Mouse (Mus musculus): ENCODE data around the gene Mettl7a2. TPM values are rescaled to one million over a fixed set of nuclear protein-coding genes. Genes with fewer than 3 reads are reported as not detected.
"Not testable (repeated sequence)": the region's sequence is repeated elsewhere in the genome, so short reads cannot be mapped to it uniquely, and the experiment has no call there.

Gene Mettl7a2
- polyA plus RNA-seq, 1 experiment from 2014 or later = not detected

DNA sequence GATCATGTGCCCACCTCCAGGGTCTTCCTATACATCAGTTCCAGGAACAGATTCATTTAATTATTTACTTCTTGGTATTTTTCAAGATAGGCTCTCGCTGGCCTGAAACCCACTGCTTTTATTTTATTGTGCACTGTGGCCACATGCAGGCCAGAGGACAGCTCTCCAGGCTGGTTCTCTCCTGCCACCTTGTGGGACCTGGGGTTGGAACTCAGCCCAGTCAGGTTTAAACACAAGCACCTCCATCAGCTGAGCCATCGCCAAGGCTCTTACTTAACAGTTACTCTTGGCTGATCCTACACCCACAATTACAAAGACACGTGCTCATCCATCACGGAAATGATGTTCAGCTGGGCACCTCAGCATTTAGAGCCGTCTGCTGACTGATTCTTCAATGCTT is 31.9 kb upstream of the Mettl7a2 start:
- ATAC-seq (ENCODE audit: extremely low read depth, insufficient number of reproducible peaks, low FRiP score, low TSS enrichment) = no peak
- WGBS = 45% methylated on average over 5 of the region's 5 CpGs

DNA sequence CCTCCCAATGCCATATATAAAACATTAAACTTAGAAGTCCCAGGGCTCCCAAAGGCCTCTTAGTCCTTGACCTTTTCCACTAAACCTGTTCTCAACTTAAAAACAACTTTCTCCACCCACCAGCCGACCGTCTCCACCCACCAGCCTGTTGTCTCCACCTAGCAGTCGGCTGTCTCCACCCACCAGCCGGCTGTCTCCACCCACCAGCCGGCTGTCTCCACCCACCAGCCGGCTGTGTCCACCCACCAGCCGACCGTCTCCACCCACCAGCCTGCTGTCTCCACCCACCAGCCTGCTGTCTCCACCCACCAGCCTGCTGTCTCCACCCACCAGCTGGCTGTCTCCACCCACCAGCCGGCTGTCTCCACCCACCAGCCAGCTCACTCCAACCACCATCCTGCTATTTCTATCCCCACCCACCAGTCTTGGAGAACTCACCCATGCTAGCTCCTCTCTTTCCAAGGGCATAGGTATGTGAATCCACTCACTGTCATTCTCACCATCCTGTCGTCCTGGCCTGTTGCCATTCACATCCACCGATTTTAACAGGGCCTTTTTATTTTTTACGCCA is 28.9 kb upstream of the Mettl7a2 start:
- Histone ChIP-seq H3K4me2 (no peak overlapping the region), H3K27ac (replicated peaks) (no peak overlapping the region), H3K36me3 (no peaks in the 10 kb centered on the region), H3K9ac (no peak overlapping the region), H3K9me3 (no peaks in the 10 kb centered on the region), H3K27me3 (replicated peaks) (peaks cover 3% of the 10 kb centered on the region; the same call in 1 of the 2 replicates), H3K4me3 (no peak overlapping the region), H3K4me1 (no peaks in the 10 kb centered on the region)
- 54% methylated on average over 12 of the region's 12 CpGs for WGBS
- ATAC-seq (ENCODE audit: extremely low read depth, insufficient number of reproducible peaks, low FRiP score, low TSS enrichment) = no peak

More for the DNA sequence above, 31.9 kb upstream of the Mettl7a2 start:
- Histone ChIP-seq H3K27me3 (replicated peaks) (no peaks in the 10 kb centered on the region), H3K27ac (replicated peaks) (no peak overlapping the region), H3K4me2 (no peak overlapping the region), H3K4me1 (no peaks in the 10 kb centered on the region), H3K9me3 (no peaks in the 10 kb centered on the region), H3K9ac (no peak overlapping the region), H3K4me3 (no peak overlapping the region), H3K36me3 (no peaks in the 10 kb centered on the region)

DNA sequence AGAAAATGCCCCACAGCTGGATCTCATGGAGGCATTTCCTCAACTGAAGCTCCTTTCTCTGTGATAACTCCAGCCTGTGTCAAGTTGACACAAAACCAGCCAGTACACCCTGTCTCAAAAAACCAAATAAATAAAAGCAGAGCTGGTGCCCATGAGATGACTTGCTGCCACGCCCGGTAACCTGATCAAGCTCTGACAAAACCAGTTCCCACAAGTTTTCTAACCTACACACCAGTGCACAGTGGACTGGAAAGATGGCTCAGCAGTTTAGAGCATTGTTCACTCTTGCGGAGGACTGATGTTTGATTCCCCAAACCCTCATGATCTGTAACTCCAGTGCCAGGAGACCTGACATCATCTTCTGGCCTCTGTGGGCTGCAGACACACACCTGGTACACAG is 27.8 kb upstream of the Mettl7a2 start:
- H3K27me3 ChIP-seq (replicated peaks) = peaks cover 3% of the 10 kb centered on the region; the same call in 1 of the 2 replicates
- no peak overlapping the region for H3K9ac ChIP-seq
- H3K27ac ChIP-seq (replicated peaks) = no peak overlapping the region
- ATAC-seq (ENCODE audit: extremely low read depth, insufficient number of reproducible peaks, low FRiP score, low TSS enrichment) = no peak
- H3K4me1 ChIP-seq = no peaks in the 10 kb centered on the region
- WGBS = 81% methylated on average over 3 of the region's 3 CpGs
- no peak overlapping the region for H3K4me2 ChIP-seq
- no peaks in the 10 kb centered on the region for H3K9me3 ChIP-seq
- no peak overlapping the region for H3K4me3 ChIP-seq
- H3K36me3 ChIP-seq = no peaks in the 10 kb centered on the region

DNA sequence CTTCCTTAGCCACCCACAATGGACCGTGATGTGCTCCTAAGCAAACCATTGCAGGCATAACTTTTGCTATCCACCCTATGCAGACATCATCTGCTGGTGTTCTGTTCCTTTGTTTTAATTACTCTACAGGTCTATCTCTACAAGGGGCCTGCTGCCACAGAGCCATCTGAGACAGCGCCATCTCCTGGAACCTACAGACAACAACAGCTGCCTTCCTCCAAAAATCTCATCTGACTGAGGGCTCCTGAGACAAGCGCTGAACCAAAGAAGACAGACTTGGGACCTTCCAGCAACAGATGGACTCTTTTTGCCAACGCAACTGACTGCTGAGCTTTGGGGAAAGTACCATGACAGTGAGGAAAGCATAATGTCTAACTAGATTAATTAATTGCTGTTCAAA is 24.9 kb upstream of the Mettl7a2 start:
- H3K9me3 ChIP-seq; H3K4me2 ChIP-seq; H3K4me3 ChIP-seq; ATAC-seq (ENCODE audit: extremely low read depth, insufficient number of reproducible peaks, low FRiP score, low TSS enrichment); H3K9ac ChIP-seq; H3K4me1 ChIP-seq; H3K27me3 ChIP-seq (replicated peaks); H3K27ac ChIP-seq (replicated peaks); H3K36me3 ChIP-seq: not testable (repeated sequence)
- WGBS = 54% methylated on average over 4 of the region's 4 CpGs

DNA sequence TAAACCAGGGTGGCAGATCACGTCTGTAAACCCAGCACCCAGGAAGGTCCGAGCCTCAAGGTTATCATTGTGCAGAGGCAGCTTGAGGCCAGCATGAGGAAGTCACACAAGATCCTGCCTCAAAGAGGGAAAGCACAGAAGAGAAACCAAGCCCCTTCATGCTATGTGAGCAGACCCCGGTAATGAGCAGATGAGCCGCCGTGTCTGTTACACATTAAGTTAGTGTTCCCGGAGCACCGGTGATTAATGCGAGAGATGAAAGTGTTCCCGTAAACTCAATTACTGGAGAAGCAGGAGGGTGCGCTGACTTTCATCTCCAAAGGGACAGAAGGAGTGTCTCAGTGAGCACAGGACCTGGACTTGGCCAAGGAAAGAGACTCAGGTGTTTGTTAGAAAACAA is 23.7 kb upstream of the Mettl7a2 start:
- H3K4me3 ChIP-seq; ATAC-seq (ENCODE audit: extremely low read depth, insufficient number of reproducible peaks, low FRiP score, low TSS enrichment); H3K27me3 ChIP-seq (replicated peaks); H3K36me3 ChIP-seq; H3K4me2 ChIP-seq; H3K4me1 ChIP-seq; H3K9me3 ChIP-seq; H3K9ac ChIP-seq; H3K27ac ChIP-seq (replicated peaks): not testable (repeated sequence)
- 81% methylated on average over 10 of the region's 10 CpGs for WGBS

DNA sequence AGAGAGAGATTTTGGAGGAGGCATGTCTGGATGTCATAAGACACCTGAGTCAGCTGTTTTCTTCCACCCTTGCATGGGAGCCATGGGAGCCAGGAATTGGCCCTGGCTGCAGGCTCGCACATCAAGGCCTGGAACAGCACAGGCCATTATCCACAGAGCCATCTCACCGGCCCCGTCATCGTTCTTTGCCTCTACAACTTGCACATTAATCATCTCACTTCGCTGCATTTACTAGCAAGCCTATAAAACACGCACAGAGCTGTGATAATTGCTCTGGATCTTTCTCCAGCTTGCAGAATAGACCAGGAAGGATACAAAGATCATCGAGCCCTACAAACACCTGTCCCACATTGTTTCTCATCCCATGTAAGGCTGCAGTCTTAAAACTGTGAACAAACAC is 22.3 kb upstream of the Mettl7a2 start:
- Histone ChIP-seq H3K9ac (no peak overlapping the region), H3K27ac (replicated peaks) (no peak overlapping the region), H3K4me1 (no peaks in the 10 kb centered on the region), H3K36me3 (no peaks in the 10 kb centered on the region), H3K27me3 (replicated peaks) (peaks cover 3% of the 10 kb centered on the region; the same call in 1 of the 2 replicates), H3K9me3 (no peaks in the 10 kb centered on the region), H3K4me2 (no peak overlapping the region), H3K4me3 (no peak overlapping the region)
- ATAC-seq (ENCODE audit: extremely low read depth, insufficient number of reproducible peaks, low FRiP score, low TSS enrichment) = no peak
- WGBS = 82% methylated on average over 7 of the region's 7 CpGs

DNA sequence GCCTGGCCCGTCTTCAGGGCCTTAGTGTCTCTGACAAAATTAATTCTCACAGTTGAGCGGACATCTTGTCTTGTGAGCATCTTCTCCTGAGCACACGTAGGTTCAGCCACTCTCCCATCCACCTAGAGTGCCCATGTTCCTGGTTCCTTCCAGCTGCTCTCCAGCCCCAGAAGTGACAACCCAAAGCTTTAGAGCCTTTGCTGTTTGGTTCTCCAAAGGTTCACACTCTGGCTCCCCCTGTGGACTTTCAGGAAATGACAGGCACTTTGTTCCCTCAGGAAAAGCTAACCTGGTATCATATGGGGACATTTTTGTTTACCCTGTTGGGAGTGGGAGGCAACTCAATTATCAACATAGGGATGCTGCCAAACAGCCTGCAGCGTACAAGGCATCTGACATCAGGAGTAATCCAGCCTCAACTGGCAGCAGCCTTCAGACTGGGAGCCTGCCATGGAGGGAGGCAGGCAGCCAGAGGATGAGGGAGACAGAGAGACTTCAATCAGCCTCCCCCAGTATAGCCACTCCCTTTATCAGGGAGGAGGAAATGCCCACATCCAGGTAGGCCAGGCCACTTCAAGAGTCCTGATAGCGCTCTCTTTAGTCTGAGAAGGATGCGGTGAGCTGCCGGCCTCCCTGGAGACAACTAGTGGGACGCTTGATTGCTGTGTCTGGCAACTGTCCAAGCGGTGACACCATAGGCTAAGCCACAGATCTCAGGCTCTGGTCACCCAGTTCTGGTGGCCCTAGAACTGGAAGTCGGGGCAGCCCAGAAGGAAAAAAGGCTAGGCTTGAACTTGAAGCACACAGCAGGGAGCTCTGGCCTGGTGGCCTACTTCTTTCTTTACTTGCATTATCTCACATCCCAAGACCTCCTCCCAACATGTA is 20.7 kb upstream of the Mettl7a2 start:
- H3K9ac ChIP-seq; H3K9me3 ChIP-seq; H3K4me2 ChIP-seq; ATAC-seq (ENCODE audit: extremely low read depth, insufficient number of reproducible peaks, low FRiP score, low TSS enrichment); H3K4me1 ChIP-seq; H3K27ac ChIP-seq (replicated peaks); H3K27me3 ChIP-seq (replicated peaks); H3K4me3 ChIP-seq; H3K36me3 ChIP-seq: not testable (repeated sequence)
- 42% methylated on average over 3 of the region's 10 CpGs for WGBS

DNA sequence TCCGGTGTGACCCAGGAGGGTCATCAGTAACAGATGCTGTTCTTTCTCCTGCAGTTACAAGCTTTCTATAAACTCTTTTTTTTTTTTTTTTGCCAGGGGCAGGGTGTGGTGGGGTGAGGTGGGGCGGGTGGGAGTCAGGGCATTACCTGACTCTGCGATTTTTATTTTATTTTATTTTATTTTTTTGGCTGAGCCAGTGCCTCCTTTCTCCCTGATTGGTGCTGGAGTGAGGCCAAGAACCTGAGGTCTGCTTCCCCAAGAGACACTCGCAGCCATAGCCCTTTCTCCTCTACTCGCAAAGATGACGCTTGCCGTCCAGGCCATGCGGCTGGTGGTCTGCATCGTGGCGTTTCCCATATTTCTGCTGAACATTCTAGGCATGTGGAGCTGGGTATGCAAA is 18.4 kb upstream of the Mettl7a2 start, which contains the start of gene Mettl7a3:
Gene Mettl7a3 (plus strand): TSS at position 301 of the 400 bp plus-strand sequence.
- no peak within 1 kb of the TSS for H3K27ac ChIP-seq (replicated peaks)
- no peaks in the 10 kb centered on the region for H3K9me3 ChIP-seq
- H3K4me2 ChIP-seq = no peak within 1 kb of the TSS
- H3K4me1 ChIP-seq = no peaks in the 10 kb centered on the region
- H3K27me3 ChIP-seq (replicated peaks) = no peaks in the 10 kb centered on the region
- no peak within 1 kb of the TSS for H3K9ac ChIP-seq
- no peaks in the 10 kb centered on the region for H3K36me3 ChIP-seq
- 74% methylated on average over 10 of the region's 10 CpGs for WGBS
- H3K4me3 ChIP-seq = no peak within 1 kb of the TSS
- ATAC-seq (ENCODE audit: extremely low read depth, insufficient number of reproducible peaks, low FRiP score, low TSS enrichment) = no peak

DNA sequence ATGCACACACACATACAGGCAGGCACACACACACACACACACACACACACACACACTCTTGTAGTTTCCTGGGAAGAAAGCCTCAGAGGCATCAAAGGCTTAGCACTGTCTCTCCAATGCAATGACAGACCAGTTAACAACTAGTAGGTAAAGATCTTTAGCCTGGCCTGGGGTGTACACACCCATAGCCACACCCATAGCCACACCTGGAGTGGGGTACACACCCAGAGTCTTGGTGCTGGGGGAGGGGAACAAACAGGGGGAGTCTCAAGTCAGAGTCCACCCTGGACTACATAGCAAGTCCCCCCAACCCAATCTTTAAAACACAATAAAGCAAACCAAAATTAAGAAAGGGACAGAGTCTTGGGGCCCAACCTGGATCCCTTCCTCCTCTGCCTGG is 15.7 kb upstream of the Mettl7a2 start:
- not testable (repeated sequence) for H3K4me2 ChIP-seq
- 0 out of 2 replicates have a peak, but pooled peaks have one; percentile 21 for ATAC-seq (ENCODE audit: extremely low read depth, insufficient number of reproducible peaks, low FRiP score, low TSS enrichment)

DNA sequence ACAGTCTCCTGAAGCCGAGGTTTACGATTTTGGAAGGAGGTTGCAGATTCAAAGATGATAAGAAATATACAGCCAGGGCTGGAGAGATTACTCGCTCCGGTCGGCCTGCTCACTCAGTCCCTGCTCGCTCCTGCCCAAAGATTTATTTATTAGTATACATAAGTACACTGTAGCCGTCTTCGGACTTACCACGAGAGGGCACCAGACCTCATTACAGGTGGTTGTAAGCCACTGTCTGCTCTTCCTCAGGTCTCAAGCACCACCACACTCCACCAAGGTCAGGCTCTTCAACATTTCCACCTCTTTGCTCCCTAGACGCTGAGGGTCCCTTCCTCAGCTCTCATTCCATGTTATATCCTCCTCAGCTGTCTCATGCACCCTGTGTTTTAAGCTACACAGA is 15.2 kb upstream of the Mettl7a2 start:
- H3K4me3 ChIP-seq; H3K4me1 ChIP-seq; H3K27ac ChIP-seq (replicated peaks); H3K27me3 ChIP-seq (replicated peaks); H3K9ac ChIP-seq; H3K36me3 ChIP-seq; H3K4me2 ChIP-seq; H3K9me3 ChIP-seq; ATAC-seq (ENCODE audit: extremely low read depth, insufficient number of reproducible peaks, low FRiP score, low TSS enrichment): not testable (repeated sequence)
- 34% methylated on average over 9 of the region's 10 CpGs for WGBS

More for the DNA sequence above, 15.7 kb upstream of the Mettl7a2 start:
- H3K9me3 ChIP-seq; H3K4me3 ChIP-seq; H3K36me3 ChIP-seq; H3K27me3 ChIP-seq (replicated peaks); H3K4me1 ChIP-seq; H3K9ac ChIP-seq; H3K27ac ChIP-seq (replicated peaks): not testable (repeated sequence)

DNA sequence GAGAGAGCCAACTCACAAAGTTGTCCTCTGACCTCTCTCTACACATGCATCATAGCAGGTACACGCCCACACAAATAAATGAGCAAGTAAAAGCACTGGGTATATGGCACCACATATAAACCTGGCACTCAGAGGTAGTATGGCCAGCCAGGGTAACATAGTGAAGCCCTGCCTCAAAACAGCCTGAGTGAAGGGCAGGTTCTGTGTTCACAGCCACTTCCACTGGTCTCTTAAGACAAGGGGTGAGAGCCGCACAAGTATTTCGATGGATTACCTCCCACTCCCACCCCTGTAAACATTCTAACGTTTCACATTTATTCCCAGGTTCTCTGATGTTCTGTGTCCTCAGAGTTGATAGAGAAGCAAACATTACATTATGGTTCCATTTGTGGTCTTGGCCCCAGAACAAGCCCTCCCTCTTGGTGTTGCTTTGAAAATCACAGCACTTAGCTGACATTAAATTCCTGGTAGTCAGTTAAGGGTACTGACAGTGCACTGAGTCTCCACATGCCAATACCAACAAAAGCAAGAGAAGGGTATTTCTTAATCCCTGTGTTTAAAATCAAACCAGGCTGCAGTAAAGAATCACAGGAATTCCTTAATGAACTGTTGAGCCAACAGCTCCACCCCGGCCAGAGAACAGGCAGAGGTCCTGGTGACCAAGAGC is 11.6 kb upstream of the Mettl7a2 start:
- 59% methylated on average over 5 of the region's 5 CpGs for WGBS
- not testable (repeated sequence) for H3K27me3 ChIP-seq (replicated peaks); ATAC-seq (ENCODE audit: extremely low read depth, insufficient number of reproducible peaks, low FRiP score, low TSS enrichment); H3K27ac ChIP-seq (replicated peaks); H3K4me1 ChIP-seq; H3K9ac ChIP-seq; H3K4me3 ChIP-seq; H3K36me3 ChIP-seq; H3K4me2 ChIP-seq; H3K9me3 ChIP-seq

Data from heart, embryonic 13.5 days (tissue).